8 mouse cellular contexts compared by ENCODE assay signal in genomic region chr6:87788896-87789587, GRCm38 (mm10). TPM values are rescaled to one million over a fixed set of nuclear protein-coding genes. Genes with fewer than 3 reads are reported as not detected.
A peak's percentile ranks its signal among the peaks of the same experiment; 100 is the strongest.
DNase-seq lines count a peak whose midpoint lies in the region; ATAC-seq lines count a peak whose summit lies in the region.

No protein-coding gene starts in this region.

- no peak overlapping the region for H3K27ac ChIP-seq in neural tube, embryonic 12.5 days
- no peak overlapping the region for H3K27ac ChIP-seq in embryonic facial prominence, embryonic 15.5 days (replicated peaks)
- peak overlapping the region; percentile 17; the same call in 1 of the 2 replicates for H3K27ac ChIP-seq in kidney, embryonic 14.5 days (ENCODE audit: low read depth, low read length)

- DNase-seq in neural tube, embryonic 10.5 days (ENCODE audit: extremely low spot score, low spot score), result no peak
- peak; percentile 65 for DNase-seq in lung, postnatal 36 days
- DNase-seq in frontal cortex, postnatal 36 days (ENCODE audit: low spot score in 2 of 2), result no peak
- DNase-seq in right cerebral cortex, adult 18-20 months, result no peak
- DNase-seq in right cerebral cortex, postnatal 14 days, result no peak

- 0 out of 2 replicates have a peak, but pooled peaks have one; percentile 33 for ATAC-seq in neural tube, embryonic 12.5 days (ENCODE audit: low FRiP score, low read depth)
- peak; percentile 22; the same call in 1 of the 2 replicates for ATAC-seq in embryonic facial prominence, embryonic 15.5 days (ENCODE audit: insufficient number of reproducible peaks, low FRiP score, low TSS enrichment, low read depth)
- ATAC-seq in kidney, embryonic 14.5 days (ENCODE audit: low FRiP score, low TSS enrichment), result 0 out of 2 replicates have a peak, but pooled peaks have one; percentile 42

- H3K9me3 ChIP-seq in neural tube, embryonic 12.5 days, result no peaks in the 10 kb centered on the region
- no peaks in the 10 kb centered on the region for H3K9me3 ChIP-seq in embryonic facial prominence, embryonic 15.5 days (replicated peaks)
- H3K9me3 ChIP-seq in kidney, embryonic 14.5 days (ENCODE audit: control insufficient read depth, low read length), result no peaks in the 10 kb centered on the region

- no peaks in the 10 kb centered on the region for H3K27me3 ChIP-seq in neural tube, embryonic 12.5 days (replicated peaks)
- H3K27me3 ChIP-seq in embryonic facial prominence, embryonic 15.5 days, result no peaks in the 10 kb centered on the region
- no peaks in the 10 kb centered on the region for H3K27me3 ChIP-seq in kidney, embryonic 14.5 days (ENCODE audit: control insufficient read depth, insufficient read depth, low read length)

- H3K4me1 ChIP-seq in neural tube, embryonic 12.5 days, result peaks cover 10% of the 10 kb centered on the region
- 0 out of 2 replicates have a peak, but pooled peaks cover 12% of the 10 kb centered on the region for H3K4me1 ChIP-seq in embryonic facial prominence, embryonic 15.5 days
- H3K4me1 ChIP-seq in kidney, embryonic 14.5 days (ENCODE audit: control insufficient read depth, insufficient read depth, low read length), result peaks cover 6% of the 10 kb centered on the region; the same call in 1 of the 2 replicates

- no peak overlapping the region for H3K4me2 ChIP-seq in neural tube, embryonic 12.5 days (replicated peaks)
- H3K4me2 ChIP-seq in embryonic facial prominence, embryonic 15.5 days (replicated peaks), result no peak overlapping the region
- no peak overlapping the region for H3K4me2 ChIP-seq in kidney, embryonic 14.5 days (replicated peaks; ENCODE audit: low read depth, low read length)

- H3K36me3 ChIP-seq in neural tube, embryonic 12.5 days, result peaks cover 16% of the 10 kb centered on the region
- H3K36me3 ChIP-seq in embryonic facial prominence, embryonic 15.5 days, result peaks cover 20% of the 10 kb centered on the region
- H3K36me3 ChIP-seq in kidney, embryonic 14.5 days (ENCODE audit: control insufficient read depth, insufficient read depth, low read length), result peaks cover 14% of the 10 kb centered on the region

- H3K4me3 ChIP-seq in neural tube, embryonic 12.5 days, result no peak overlapping the region
- H3K4me3 ChIP-seq in embryonic facial prominence, embryonic 15.5 days (replicated peaks), result no peak overlapping the region
- H3K4me3 ChIP-seq in kidney, embryonic 14.5 days (ENCODE audit: low read length), result no peak overlapping the region

- H3K9ac ChIP-seq in neural tube, embryonic 12.5 days, result no peak overlapping the region
- no peak overlapping the region for H3K9ac ChIP-seq in embryonic facial prominence, embryonic 15.5 days
- no peak overlapping the region for H3K9ac ChIP-seq in kidney, embryonic 14.5 days (ENCODE audit: low read depth, low read length)

- WGBS in neural tube, embryonic 12.5 days, result 54% methylated on average over 5 of the region's 5 CpGs
- WGBS in embryonic facial prominence, embryonic 15.5 days, result 46% methylated on average over 5 of the region's 5 CpGs
- 32% methylated on average over 5 of the region's 5 CpGs for WGBS in kidney, embryonic 14.5 days

RNA-seq across cellular contexts. Expression of gene Gp9, which starts 11.2 kb away (rescaled TPM):
- polyA plus RNA-seq in neural tube, embryonic 12.5 days (2016; fragmentation: Nextera tagmentation; extraction: Ambion mirVana), result 1.6 and 2.8 TPM in 2 replicates
- 0.83 and 0.97 TPM in 2 replicates for polyA plus RNA-seq in embryonic facial prominence, embryonic 15.5 days (2015; fragmentation: Nextera tagmentation; extraction: Ambion mirVana)
- polyA plus RNA-seq in kidney, embryonic 14.5 days (2014; fragmentation: Nextera tagmentation; extraction: Ambion mirVana), result 1.7 and 2.5 TPM in 2 replicates

RNA-seq across cellular contexts. Expression of gene Rab43, which starts 22.9 kb away (rescaled TPM):
- polyA plus RNA-seq in neural tube, embryonic 12.5 days (2016; fragmentation: Nextera tagmentation; extraction: Ambion mirVana), result 9.2 and 10.8 TPM in 2 replicates
- 11.5 and 18.0 TPM in 2 replicates for polyA plus RNA-seq in embryonic facial prominence, embryonic 15.5 days (2015; fragmentation: Nextera tagmentation; extraction: Ambion mirVana)
- 8.1 and 9.9 TPM in 2 replicates for polyA plus RNA-seq in kidney, embryonic 14.5 days (2014; fragmentation: Nextera tagmentation; extraction: Ambion mirVana)

RNA-seq across cellular contexts. Expression of gene Gm45140, which starts 46.6 kb away (rescaled TPM):
- polyA plus RNA-seq in neural tube, embryonic 12.5 days (2016; fragmentation: Nextera tagmentation; extraction: Ambion mirVana), result 6.2 and 6.7 TPM in 2 replicates
- polyA plus RNA-seq in embryonic facial prominence, embryonic 15.5 days (2015; fragmentation: Nextera tagmentation; extraction: Ambion mirVana), result 3.4 and 5.9 TPM in 2 replicates
- 3.4 and 5.4 TPM in 2 replicates for polyA plus RNA-seq in kidney, embryonic 14.5 days (2014; fragmentation: Nextera tagmentation; extraction: Ambion mirVana)

RNA-seq across cellular contexts. Expression of gene Isy1, which starts 49.6 kb away (rescaled TPM):
- 43.9 and 44.5 TPM in 2 replicates for polyA plus RNA-seq in neural tube, embryonic 12.5 days (2016; fragmentation: Nextera tagmentation; extraction: Ambion mirVana)
- 45.8 and 48.7 TPM in 2 replicates for polyA plus RNA-seq in embryonic facial prominence, embryonic 15.5 days (2015; fragmentation: Nextera tagmentation; extraction: Ambion mirVana)
- polyA plus RNA-seq in kidney, embryonic 14.5 days (2014; fragmentation: Nextera tagmentation; extraction: Ambion mirVana), result 61.5 and 63.5 TPM in 2 replicates

RNA-seq across cellular contexts. Expression of gene Efcc1, which starts 58.4 kb away (rescaled TPM):
- polyA plus RNA-seq in neural tube, embryonic 12.5 days (2016; fragmentation: Nextera tagmentation; extraction: Ambion mirVana), result 8.7 and 9.3 TPM in 2 replicates
- polyA plus RNA-seq in embryonic facial prominence, embryonic 15.5 days (2015; fragmentation: Nextera tagmentation; extraction: Ambion mirVana), result 2.2 TPM in 2 replicates
- polyA plus RNA-seq in kidney, embryonic 14.5 days (2014; fragmentation: Nextera tagmentation; extraction: Ambion mirVana), result 1.5 and 1.8 TPM in 2 replicates
